ENCODE assay signal across 24 mouse cellular contexts in the genomic region with DNA sequence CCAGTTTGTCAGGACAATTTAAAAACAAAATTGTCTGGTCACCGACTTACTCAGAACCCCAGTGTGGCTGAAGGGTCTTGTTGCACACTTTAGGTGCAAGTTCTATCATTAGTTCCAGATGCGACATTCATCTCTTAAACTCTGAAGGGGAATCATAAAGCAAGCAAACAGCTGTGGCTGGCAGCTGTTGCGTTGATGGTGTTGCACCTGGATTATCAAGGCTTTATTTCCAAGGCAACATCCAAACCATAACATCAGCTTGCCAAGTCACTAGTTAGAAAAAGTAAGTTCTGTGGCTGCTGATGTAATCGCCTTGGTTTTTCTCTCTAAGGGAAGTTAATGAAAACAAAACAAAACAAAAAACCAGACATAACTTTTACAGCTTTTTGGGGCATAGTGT. TPM values are rescaled to one million over a fixed set of nuclear protein-coding genes. Genes with fewer than 3 reads are reported as not detected.
"Had no signal": no experiment of that assay in that cellular context is flagged by ENCODE, and none has a peak within 500 bp of the region (broad histone marks: within the 10 kb centered on the region; RNA-seq: fewer than 3 reads in every experiment).

A gene (minus strand): TSS at position 234 of the 400 bp plus-strand sequence.

- H3K9ac ChIP-seq: liver, embryonic 14.5 days; lung, embryonic 14.5 days; midbrain, embryonic 13.5 days; neural tube, embryonic 13.5 days; neural tube, embryonic 15.5 days had no signal

- ATAC-seq: midbrain, embryonic 13.5 days; midbrain, embryonic 16.5 days had no signal

- H3K27me3 ChIP-seq: midbrain, embryonic 13.5 days; neural tube, embryonic 13.5 days; neural tube, embryonic 15.5 days had no signal

- H3K36me3 ChIP-seq: midbrain, embryonic 13.5 days; neural tube, embryonic 13.5 days; neural tube, embryonic 15.5 days had no signal

- H3K27ac ChIP-seq: liver, embryonic 14.5 days; midbrain, embryonic 13.5 days; neural tube, embryonic 13.5 days; neural tube, embryonic 15.5 days had no signal

- H3K4me1 ChIP-seq: midbrain, embryonic 13.5 days; neural tube, embryonic 13.5 days; neural tube, embryonic 15.5 days had no signal

- H3K9me3 ChIP-seq: midbrain, embryonic 13.5 days; neural tube, embryonic 13.5 days; neural tube, embryonic 15.5 days had no signal

- DNase-seq: lung, adult 18-20 months; lung, embryonic 14.5 days; lung, postnatal 10 days; lung, postnatal 4 days; retina, postnatal 1 day; right cerebral cortex, adult 18-20 months; right cerebral cortex, postnatal 25 days; right cerebral cortex, postnatal 4 days; spleen, adult 18-20 months; thymus, postnatal 14 days; thymus, postnatal 36 days had no signal

- H3K4me2 ChIP-seq: lung, embryonic 14.5 days; midbrain, embryonic 11.5 days; midbrain, embryonic 13.5 days; neural tube, embryonic 13.5 days; neural tube, embryonic 15.5 days had no signal

- H3K4me3 ChIP-seq: midbrain, embryonic 13.5 days; myocyte; neural tube, embryonic 13.5 days; neural tube, embryonic 15.5 days had no signal

RNA-seq across cellular contexts. Expression of the gene that starts here (rescaled TPM):
- polyA plus RNA-seq: liver, embryonic 14.5 days; liver, embryonic 16.5 days; lung, embryonic 14.5 days; lung, embryonic 16.5 days; midbrain, embryonic 11.5 days; midbrain, embryonic 13.5 days; myocyte; neural tube, embryonic 11.5 days; neural tube, embryonic 13.5 days; neural tube, embryonic 15.5 days; small intestine, adult 2 months; stomach, embryonic 14.5 days; stomach, embryonic 16.5 days had no signal
